Mouse (Mus musculus): ENCODE data around the gene Foxd3. TPM values are rescaled to one million over a fixed set of nuclear protein-coding genes. Genes with fewer than 3 reads are reported as not detected.

Foxd3 gene
- 1.0 and 1.1 TPM in 2 replicates for polyA plus RNA-seq (2012; rRNA removed)

- H3K27ac ChIP-seq (ENCODE audit: insufficient read depth, low read depth, low read length) = no peak within 1 kb of the TSS
- H3K4me1 ChIP-seq (ENCODE audit: control insufficient read depth, insufficient read depth, insufficient read length, low read length) = peaks cover 17% of the 10 kb centered on the region
- no peaks in the 10 kb centered on the region for H3K36me3 ChIP-seq (ENCODE audit: control insufficient read depth, insufficient read depth, low read length)
- peak within 1 kb of the TSS; percentile 51 for H3K4me3 ChIP-seq (ENCODE audit: low read depth, low read length)
- TF ChIP-seq POLR2A (IDR thresholded peaks at IDR 0.05; ENCODE audit: low read depth, low read length) (no peak), CTCF (IDR thresholded peaks at IDR 0.05; ENCODE audit: extremely low read depth, insufficient read length, insufficient replicate concordance, low read depth, low read length) (no peak)
- 4% methylated on average over 62 of the region's 62 CpGs for WGBS
- peaks cover 86% of the 10 kb centered on the region for H3K27me3 ChIP-seq (ENCODE audit: control insufficient read depth, insufficient read depth, low read length)
Measured at GRCm38 (mm10) chr4:99655937-99656604, at the start of gene Foxd3. TSS of gene Foxd3 (plus strand) at chr4:99656299.

- H3K27me3 ChIP-seq (ENCODE audit: control insufficient read depth, insufficient read depth, low read length) = no peaks in the 10 kb centered on the region
- TF ChIP-seq CTCF (IDR thresholded peaks at IDR 0.05; ENCODE audit: extremely low read depth, insufficient read length, insufficient replicate concordance, low read depth, low read length) = no peak
- no peak for TF ChIP-seq POLR2A (IDR thresholded peaks at IDR 0.05; ENCODE audit: low read depth, low read length)
- 82% methylated on average over 10 of the region's 10 CpGs for WGBS
Measured at GRCm38 (mm10) chr4:99612156-99612555, 43.9 kb upstream of the Foxd3 start.

GRCm38 (mm10) chr4:99612609-99613350 is 43.3 kb upstream of the Foxd3 start:
- Histone ChIP-seq H3K27me3 (ENCODE audit: control insufficient read depth, insufficient read depth, low read length) (no peaks in the 10 kb centered on the region), H3K4me3 (ENCODE audit: low read depth, low read length) (no peak overlapping the region), H3K4me1 (ENCODE audit: control insufficient read depth, insufficient read depth, insufficient read length, low read length) (no peaks in the 10 kb centered on the region), H3K27ac (ENCODE audit: insufficient read depth, low read depth, low read length) (no peak overlapping the region), H3K36me3 (ENCODE audit: control insufficient read depth, insufficient read depth, low read length) (no peaks in the 10 kb centered on the region)
- 45% methylated on average over 12 of the region's 12 CpGs for WGBS
- TF ChIP-seq POLR2A (IDR thresholded peaks at IDR 0.05; ENCODE audit: low read depth, low read length) (no peak), CTCF (IDR thresholded peaks at IDR 0.05; ENCODE audit: extremely low read depth, insufficient read length, insufficient replicate concordance, low read depth, low read length) (no peak)

More at GRCm38 (mm10) chr4:99612156-99612555, 43.9 kb upstream of the Foxd3 start:
- no peak overlapping the region for H3K27ac ChIP-seq (ENCODE audit: insufficient read depth, low read depth, low read length)
- H3K4me3 ChIP-seq (ENCODE audit: low read depth, low read length) = no peak overlapping the region
- H3K36me3 ChIP-seq (ENCODE audit: control insufficient read depth, insufficient read depth, low read length) = no peaks in the 10 kb centered on the region
- H3K4me1 ChIP-seq (ENCODE audit: control insufficient read depth, insufficient read depth, insufficient read length, low read length) = no peaks in the 10 kb centered on the region

- no peak for TF ChIP-seq POLR2A (IDR thresholded peaks at IDR 0.05; ENCODE audit: low read depth, low read length)
- TF ChIP-seq CTCF (IDR thresholded peaks at IDR 0.05; ENCODE audit: extremely low read depth, insufficient read length, insufficient replicate concordance, low read depth, low read length) = no peak
- H3K4me3 ChIP-seq (ENCODE audit: low read depth, low read length) = no peak overlapping the region
- 15% methylated on average over 22 of the region's 24 CpGs for whole genome bisulfite sequencing
- H3K4me1 ChIP-seq (ENCODE audit: control insufficient read depth, insufficient read depth, insufficient read length, low read length) = no peaks in the 10 kb centered on the region
- H3K36me3 ChIP-seq (ENCODE audit: control insufficient read depth, insufficient read depth, low read length) = no peaks in the 10 kb centered on the region
- no peak overlapping the region for H3K27ac ChIP-seq (ENCODE audit: insufficient read depth, low read depth, low read length)
- H3K27me3 ChIP-seq (ENCODE audit: control insufficient read depth, insufficient read depth, low read length) = peaks cover 8% of the 10 kb centered on the region; the same call in 1 of the 2 replicates
Measured at GRCm38 (mm10) chr4:99626047-99626844, 29.9 kb upstream of the Foxd3 start.

- TF ChIP-seq CTCF (IDR thresholded peaks at IDR 0.05; ENCODE audit: extremely low read depth, insufficient read length, insufficient replicate concordance, low read depth, low read length) = no peak
- TF ChIP-seq POLR2A (IDR thresholded peaks at IDR 0.05; ENCODE audit: low read depth, low read length) = no peak
- H3K4me3 ChIP-seq (ENCODE audit: low read depth, low read length) = no peak overlapping the region
- H3K4me1 ChIP-seq (ENCODE audit: control insufficient read depth, insufficient read depth, insufficient read length, low read length) = no peaks in the 10 kb centered on the region
- H3K27ac ChIP-seq (ENCODE audit: insufficient read depth, low read depth, low read length) = no peak overlapping the region
- 73% methylated on average over 13 of the region's 13 CpGs for WGBS
- H3K27me3 ChIP-seq (ENCODE audit: control insufficient read depth, insufficient read depth, low read length) = peaks cover 8% of the 10 kb centered on the region; the same call in 1 of the 2 replicates
- H3K36me3 ChIP-seq (ENCODE audit: control insufficient read depth, insufficient read depth, low read length) = no peaks in the 10 kb centered on the region
Measured at GRCm38 (mm10) chr4:99627057-99627456, 29.0 kb upstream of the Foxd3 start.

GRCm38 (mm10) chr4:99636038-99636437 is 20.1 kb upstream of the Foxd3 start:
- Histone ChIP-seq H3K27me3 (ENCODE audit: control insufficient read depth, insufficient read depth, low read length) (no peaks in the 10 kb centered on the region), H3K36me3 (ENCODE audit: control insufficient read depth, insufficient read depth, low read length) (no peaks in the 10 kb centered on the region), H3K27ac (ENCODE audit: insufficient read depth, low read depth, low read length) (no peak overlapping the region), H3K4me1 (ENCODE audit: control insufficient read depth, insufficient read depth, insufficient read length, low read length) (no peaks in the 10 kb centered on the region), H3K4me3 (ENCODE audit: low read depth, low read length) (no peak overlapping the region)
- TF ChIP-seq POLR2A (IDR thresholded peaks at IDR 0.05; ENCODE audit: low read depth, low read length) = no peak
- TF ChIP-seq CTCF (IDR thresholded peaks at IDR 0.05; ENCODE audit: extremely low read depth, insufficient read length, insufficient replicate concordance, low read depth, low read length) = no peak
- WGBS = 75% methylated on average over 4 of the region's 4 CpGs

All from small intestine, adult 2 months (tissue).